Mouse (Mus musculus) spleen, adult 2 months (tissue): ENCODE results near the gene Ret.

ENCODE experiments used
- CTCF ChIP-seq: fragments of 200-500 bp; IDR thresholded peaks from 2 replicates; pipeline ENCODE4 v1.5.1; 2011; ENCODE audit warnings: mild to moderate bottlenecking, inconsistent platforms; ENCODE audit not compliant: insufficient read depth, insufficient read length, insufficient replicate concordance; ENCODE audit errors: extremely low read depth
- POLR2A ChIP-seq: fragments of 200-500 bp; IDR thresholded peaks from 2 replicates; pipeline ENCODE4 v1.6.1; 2011; ENCODE audit warnings: low read depth, low read length, inconsistent platforms

DNA sequence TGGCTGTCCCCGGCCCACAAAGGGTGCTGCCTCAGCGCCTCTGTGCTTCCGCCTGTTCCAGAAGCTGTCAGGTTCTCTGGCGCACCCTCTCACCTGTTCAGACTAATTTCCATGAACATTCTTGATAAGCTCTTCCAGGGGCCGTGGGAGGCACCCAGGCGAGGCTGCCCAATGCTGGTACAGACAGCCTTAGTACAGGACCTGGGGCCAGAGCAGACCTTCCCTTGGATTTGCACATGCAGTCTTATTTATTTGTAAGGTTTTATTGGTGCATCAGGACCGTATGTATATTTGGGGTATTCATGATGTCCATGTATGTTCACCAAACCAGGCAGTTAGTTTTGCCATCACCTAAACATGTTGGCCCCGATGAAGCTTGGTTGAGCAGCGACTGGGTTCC lies 18.2 kb upstream of the Ret start:
- no peak for TF ChIP-seq POLR2A
- TF ChIP-seq CTCF = no peak
